Mouse (Mus musculus) midbrain, embryonic 14.5 days (tissue): Measurements from ENCODE around the gene Efna5. TPM values are rescaled to one million over a fixed set of nuclear protein-coding genes. Genes with fewer than 3 reads are reported as not detected.

Experiments used
- ATAC-seq: fragments of 200-750 bp; cut with Nextera tagmentation; 2 replicates; pipeline ENCODE4 v1.8.0; 2017; ENCODE audit warnings: moderate number of reproducible peaks, moderate library complexity; ENCODE audit not compliant: low FRiP score, low TSS enrichment
- DNase-seq: peaks from one replicate; pipeline ENCODE4 v3.0.0-alpha.2; 2015
- H3K27ac ChIP-seq: fragments of 300-500 bp; sonication (generic); replicated peaks from 2 replicates; pipeline ENCODE4 v1.5.1; 2014; ENCODE audit warnings: mild to moderate bottlenecking, low read depth, low read length, moderate library complexity
- H3K27me3 ChIP-seq: fragments of 300-500 bp; sonication (generic); 2 replicates; pipeline ENCODE4 v1.6.1; 2014; ENCODE audit warnings: low read length, control low read depth, mixed read lengths; ENCODE audit not compliant: control insufficient read depth, insufficient read depth
- H3K36me3 ChIP-seq: fragments of 300-500 bp; sonication (generic); 2 replicates; pipeline ENCODE4 v1.6.1; 2014; ENCODE audit warnings: low read length, control low read depth; ENCODE audit not compliant: control insufficient read depth, insufficient read depth
- H3K4me1 ChIP-seq: fragments of 300-500 bp; sonication (generic); 2 replicates; pipeline ENCODE4 v1.6.1; 2014; ENCODE audit warnings: mild to moderate bottlenecking, antibody characterized with exemption, low read length, control low read depth; ENCODE audit not compliant: control insufficient read depth, insufficient read depth
- H3K4me2 ChIP-seq: fragments of 300-500 bp; sonication (generic); 2 replicates; pipeline ENCODE4 v1.6.1; 2014; ENCODE audit warnings: mild to moderate bottlenecking, low read length, moderate library complexity
- H3K4me3 ChIP-seq: fragments of 300-500 bp; sonication (generic); replicated peaks from 2 replicates; pipeline ENCODE4 v1.5.1; 2014; ENCODE audit warnings: low read depth, low read length
- H3K9ac ChIP-seq: fragments of 300-500 bp; sonication (generic); replicated peaks from 2 replicates; pipeline ENCODE4 v1.6.1; 2014; ENCODE audit warnings: mild to moderate bottlenecking, low read length, moderate library complexity
- H3K9me3 ChIP-seq: fragments of 300-500 bp; sonication (generic); 2 replicates; pipeline ENCODE4 v1.6.1; 2016; ENCODE audit warnings: low read length, control low read depth, mixed read lengths; ENCODE audit not compliant: control insufficient read depth
- WGBS: fragments of 180-500 bp; shearing (Covaris S2); extraction: QIAGEN DNeasy Blood & Tissue Kit; methylation state at CpG from one replicate; pipeline ENCODE4 v1.1.7; 2014; 5-methylcytosine and 5-hydroxymethylcytosine counted together
- polyA plus RNA-seq: library from polyadenylated mRNA; unstranded; fragments of >200 nt; fragmentation: Nextera tagmentation; extraction: Ambion mirVana; gene quantifications from 2 replicates; pipeline ENCODE4 v1.2.1, GENCODE M21; 2014

Efna5 gene
- polyA plus RNA-seq, 1 experiment from 2014 or later = 90.8 TPM

DNA sequence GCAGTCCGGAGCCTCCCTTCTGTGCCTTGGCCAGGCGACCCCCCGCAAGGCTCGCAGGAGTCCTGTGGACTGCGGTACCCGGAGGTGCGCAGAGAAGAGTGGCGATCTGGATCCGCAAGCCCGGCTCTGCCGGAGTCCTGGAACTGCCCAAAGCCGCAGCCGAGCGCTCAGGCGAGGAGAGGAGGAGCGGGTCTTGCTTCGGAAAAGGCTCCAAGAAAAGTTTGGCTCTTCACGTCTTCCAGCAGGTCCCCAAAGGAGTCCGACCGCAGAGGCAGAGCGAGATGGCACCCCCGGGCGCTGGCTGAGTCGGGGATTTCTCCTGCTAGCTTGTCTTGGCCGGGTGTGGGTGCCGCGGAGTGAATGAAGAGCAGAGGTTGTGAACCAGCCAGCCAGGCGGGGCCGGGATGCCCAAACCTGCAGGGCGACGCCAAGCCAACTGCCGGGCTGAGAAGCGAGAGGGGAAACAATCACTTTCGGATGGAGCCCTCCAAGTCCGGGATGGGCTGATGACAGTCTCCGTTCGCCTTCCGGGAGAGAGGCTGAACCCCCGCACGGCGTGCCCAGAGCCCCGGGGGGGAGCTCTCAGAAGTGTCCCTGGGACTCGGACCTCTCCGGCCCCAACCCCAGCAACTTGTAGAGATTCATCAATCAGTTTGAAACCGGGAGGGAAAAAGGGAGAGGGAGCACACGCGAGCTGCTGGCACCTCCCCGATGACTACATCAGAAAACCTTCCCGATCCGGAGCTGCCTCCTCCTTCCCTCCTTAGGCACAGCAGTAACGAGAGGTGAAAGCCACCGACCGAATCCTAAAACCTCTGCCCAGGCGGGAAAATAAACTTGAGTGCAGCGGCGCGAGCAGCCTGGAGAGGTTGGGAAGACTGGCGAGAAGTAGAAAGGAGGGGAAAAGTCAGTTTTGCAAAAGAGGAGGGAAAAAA lies 941 bp upstream of the Efna5 start:
- H3K27ac ChIP-seq = peak overlapping the region; percentile 94
- no peaks in the 10 kb centered on the region for H3K9me3 ChIP-seq
- H3K4me2 ChIP-seq = peak overlapping the region; percentile 98
- DNase-seq (peak; percentile 81), ATAC-seq (peak; percentile 7; the same call in 1 of the 2 replicates)
- H3K27me3 ChIP-seq = no peaks in the 10 kb centered on the region
- peak overlapping the region; percentile 98 for H3K9ac ChIP-seq
- H3K4me1 ChIP-seq = no peaks in the 10 kb centered on the region
- under 1% methylated on average over 58 of the region's 58 CpGs for WGBS
- no peaks in the 10 kb centered on the region for H3K36me3 ChIP-seq
- H3K4me3 ChIP-seq = peak overlapping the region; percentile 60

DNA sequence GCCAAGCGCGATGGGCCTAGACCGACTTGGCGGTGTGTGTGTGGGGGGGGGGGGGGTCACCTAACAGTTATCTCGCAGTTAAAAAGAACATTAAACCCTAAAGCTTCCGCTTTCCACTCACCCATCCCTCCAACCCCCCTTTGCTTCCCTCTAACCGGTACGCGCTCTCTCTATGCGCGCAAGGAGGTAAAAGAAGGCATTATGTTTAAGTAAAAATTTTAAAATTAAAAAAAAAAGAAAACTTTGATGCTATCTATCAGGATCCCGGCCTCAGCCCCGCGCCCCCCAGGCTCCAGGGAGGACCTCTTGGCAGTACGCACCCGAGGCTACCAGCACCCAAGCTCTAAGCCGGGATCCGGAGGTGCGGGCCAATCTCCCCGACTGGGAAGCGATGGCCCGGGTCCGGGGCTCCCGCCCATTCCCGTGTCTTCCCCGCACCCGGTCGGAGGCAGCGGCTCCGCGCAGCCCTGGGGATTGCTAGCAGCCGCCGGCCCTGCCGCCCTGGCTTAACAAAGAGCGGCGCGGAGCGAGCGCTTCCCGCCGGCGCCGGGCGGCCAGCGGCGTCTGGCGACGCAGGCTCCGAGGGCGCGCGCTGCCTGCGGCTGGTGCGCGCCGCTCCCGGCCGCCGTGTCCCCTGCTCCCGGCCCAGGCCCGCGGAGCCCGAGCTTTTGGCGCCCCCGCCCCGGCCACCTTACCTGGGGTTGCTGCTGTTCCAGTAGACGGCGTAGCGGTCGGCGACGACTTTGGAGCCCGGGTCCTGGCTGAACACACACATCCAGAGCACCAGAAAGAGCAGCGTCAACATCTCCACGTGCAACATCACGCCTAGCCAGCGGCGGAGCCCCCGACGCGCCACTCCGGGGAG lies 574 bp downstream of the Efna5 start:
- under 1% methylated on average over 82 of the region's 82 CpGs for WGBS
- Histone ChIP-seq H3K4me3 (peak overlapping the region; percentile 60), H3K36me3 (no peaks in the 10 kb centered on the region), H3K27ac (peak overlapping the region; percentile 94), H3K9me3 (no peaks in the 10 kb centered on the region), H3K4me2 (peak overlapping the region; percentile 98), H3K4me1 (peaks cover 6% of the 10 kb centered on the region; the same call in 1 of the 2 replicates), H3K27me3 (no peaks in the 10 kb centered on the region), H3K9ac (peak overlapping the region; percentile 98)
- ATAC-seq (peak; percentile 12; the same call in 1 of the 2 replicates), DNase-seq (peak; percentile 81)

DNA sequence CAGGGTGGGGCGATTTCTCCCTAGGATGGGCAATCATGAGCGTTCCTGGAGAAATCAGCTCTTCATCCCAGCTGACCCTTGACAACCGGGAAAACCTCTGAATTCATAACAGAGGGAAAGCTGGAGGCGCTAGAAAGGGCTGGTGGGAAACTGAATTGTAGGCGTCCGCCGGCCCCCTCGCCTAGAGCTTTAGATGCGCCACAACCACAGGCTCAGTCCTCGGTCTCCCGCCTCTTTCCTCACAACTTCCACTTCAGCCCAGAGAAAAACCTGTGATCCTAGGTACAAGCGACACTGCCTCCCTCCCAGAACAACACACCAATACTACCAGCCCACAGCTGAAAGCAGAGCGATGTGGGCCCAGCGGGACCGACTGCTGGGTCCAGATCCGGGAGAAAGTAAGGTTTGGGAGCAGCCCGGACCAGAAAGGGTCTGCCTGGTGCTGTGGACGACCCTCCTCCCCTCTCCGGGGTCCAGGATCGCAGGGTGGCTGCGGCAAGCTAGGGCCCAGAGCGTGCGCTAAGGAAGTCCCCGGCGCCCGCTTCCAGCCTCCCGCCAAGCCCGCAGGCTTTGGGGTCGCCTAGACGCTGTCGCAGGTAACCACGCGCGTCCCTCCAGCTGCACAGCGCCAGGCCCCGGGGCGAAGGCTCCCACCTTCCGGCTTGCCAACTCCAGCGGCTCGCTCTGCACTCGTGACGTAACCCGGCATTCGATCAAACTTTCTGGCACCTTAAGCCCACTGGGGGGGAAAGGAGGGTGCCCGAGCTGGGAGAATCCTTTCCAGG lies 1.4 kb downstream of the Efna5 start:
- Histone ChIP-seq H3K9ac (peak overlapping the region; percentile 98), H3K4me3 (peak overlapping the region; percentile 60), H3K27ac (peak overlapping the region; percentile 94), H3K27me3 (no peaks in the 10 kb centered on the region), H3K4me2 (peak overlapping the region; percentile 98), H3K36me3 (no peaks in the 10 kb centered on the region), H3K4me1 (peaks cover 11% of the 10 kb centered on the region), H3K9me3 (no peaks in the 10 kb centered on the region)
- ATAC-seq (no peak), DNase-seq (peak; percentile 76)
- under 1% methylated on average over 45 of the region's 45 CpGs for WGBS

DNA sequence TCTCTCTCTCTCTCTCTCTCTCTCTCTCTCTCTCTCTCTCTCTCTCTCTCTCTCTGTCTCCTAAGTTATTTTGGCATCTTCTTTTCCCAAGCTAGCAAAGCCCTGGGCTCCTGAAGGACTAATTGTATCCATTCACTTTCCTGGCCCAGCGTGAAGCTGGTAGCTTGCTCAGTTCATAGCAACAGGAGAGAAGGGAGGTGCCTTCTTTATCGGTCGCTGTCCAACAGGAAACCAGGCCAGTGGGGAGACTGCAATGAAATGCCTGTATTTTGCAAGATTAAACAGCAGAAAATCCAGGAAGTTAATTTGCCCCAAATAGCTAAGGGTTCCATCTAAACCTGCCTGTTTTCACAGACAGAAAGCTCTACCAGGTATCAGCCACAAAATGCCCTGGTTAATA lies 5.4 kb downstream of the Efna5 start:
- Histone ChIP-seq H3K4me1 (peaks cover 28% of the 10 kb centered on the region), H3K4me2 (peak overlapping the region; percentile 98), H3K9me3 (no peaks in the 10 kb centered on the region), H3K4me3 (peak overlapping the region; percentile 17), H3K27me3 (no peaks in the 10 kb centered on the region), H3K36me3 (no peaks in the 10 kb centered on the region), H3K27ac (no peak overlapping the region; the same call in 1 of the 2 replicates), H3K9ac (peak overlapping the region; percentile 41)
- WGBS = 6% methylated on average over 3 of the region's 3 CpGs
- ATAC-seq (no peak), DNase-seq (peak; percentile 51)

DNA sequence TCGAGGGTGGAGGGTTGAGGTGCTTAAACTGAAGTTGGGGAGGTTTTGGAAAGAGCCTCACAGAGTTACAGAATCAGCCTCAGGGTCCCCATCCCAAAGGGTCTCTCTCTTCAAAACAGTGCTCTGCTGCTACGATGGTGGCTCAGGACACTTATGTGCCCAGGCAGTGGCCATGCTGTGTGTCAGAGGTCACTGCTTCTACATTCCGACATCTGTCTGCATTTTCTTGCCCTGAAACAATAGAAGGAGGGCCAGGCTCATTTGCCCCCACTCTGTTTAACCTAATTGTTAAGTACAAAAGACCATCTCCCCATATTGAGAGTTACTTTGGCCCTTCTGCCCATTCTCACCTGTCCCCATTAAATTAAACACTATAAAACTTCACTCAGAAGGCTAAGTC lies 9.2 kb downstream of the Efna5 start:
- H3K9me3 ChIP-seq = no peaks in the 10 kb centered on the region
- ATAC-seq (no peak), DNase-seq (no peak)
- no peak overlapping the region; the same call in 1 of the 2 replicates for H3K27ac ChIP-seq
- H3K4me3 ChIP-seq = peak overlapping the region; percentile 17
- H3K4me1 ChIP-seq = peaks cover 39% of the 10 kb centered on the region
- no peaks in the 10 kb centered on the region for H3K27me3 ChIP-seq
- H3K9ac ChIP-seq = peak overlapping the region; percentile 29
- H3K36me3 ChIP-seq = no peaks in the 10 kb centered on the region
- peak overlapping the region; percentile 98 for H3K4me2 ChIP-seq
- WGBS = 11% methylated on average over 3 of the region's 3 CpGs

DNA sequence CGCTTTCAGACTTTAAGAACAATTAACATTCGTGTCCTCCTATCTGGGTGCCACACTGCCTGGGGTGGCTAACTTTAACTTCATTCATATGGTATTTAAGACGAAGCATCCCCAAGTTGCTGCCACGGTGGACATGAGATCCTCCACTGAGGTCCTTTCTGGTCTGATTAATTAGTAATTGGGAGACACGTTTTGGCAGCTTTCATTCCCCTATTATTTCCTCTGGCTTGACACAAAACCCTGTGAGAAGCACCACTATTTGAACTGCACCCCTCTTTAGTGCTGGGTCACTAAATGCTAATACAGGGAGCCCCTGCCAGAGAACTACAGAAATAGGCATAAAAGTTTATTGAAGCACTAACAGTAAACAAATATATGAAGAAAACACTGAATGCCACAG lies 9.9 kb downstream of the Efna5 start:
- H3K9ac ChIP-seq = peak overlapping the region; percentile 12; the same call in 1 of the 2 replicates
- WGBS = 17% methylated on average over 5 of the region's 5 CpGs
- peak overlapping the region; percentile 98 for H3K4me2 ChIP-seq
- no peak overlapping the region for H3K27ac ChIP-seq
- peak overlapping the region; percentile 17 for H3K4me3 ChIP-seq
- no peak for DNase-seq
- H3K36me3 ChIP-seq = no peaks in the 10 kb centered on the region
- no peaks in the 10 kb centered on the region for H3K9me3 ChIP-seq
- 0 out of 2 replicates have a peak, but pooled peaks have one; percentile 22 for ATAC-seq
- peaks cover 38% of the 10 kb centered on the region for H3K4me1 ChIP-seq
- H3K27me3 ChIP-seq = no peaks in the 10 kb centered on the region

DNA sequence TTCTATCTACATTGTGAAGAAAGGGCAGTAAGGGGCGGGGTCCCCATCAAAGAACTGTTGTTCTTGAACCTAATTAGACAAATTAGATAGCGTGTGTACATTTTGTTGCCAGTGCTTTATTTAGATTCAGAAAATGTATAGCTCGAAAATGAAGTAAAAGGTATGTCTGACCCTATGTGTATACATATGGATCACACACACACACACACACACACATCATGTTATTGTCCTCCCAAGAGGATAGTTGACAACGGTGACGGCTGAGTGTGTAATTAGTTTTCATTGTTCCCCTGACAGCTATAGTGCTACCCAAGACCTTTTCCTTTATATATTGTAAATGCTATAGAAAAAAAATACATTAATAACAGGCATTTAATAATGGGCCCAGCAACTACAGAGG lies 10.7 kb downstream of the Efna5 start:
- Histone ChIP-seq H3K9me3 (no peaks in the 10 kb centered on the region), H3K4me2 (peak overlapping the region; percentile 98), H3K36me3 (no peaks in the 10 kb centered on the region), H3K9ac (no peak overlapping the region), H3K27ac (no peak overlapping the region), H3K4me1 (peaks cover 33% of the 10 kb centered on the region), H3K27me3 (no peaks in the 10 kb centered on the region), H3K4me3 (no peak overlapping the region)
- WGBS = 29% methylated on average over 5 of the region's 5 CpGs
- ATAC-seq = 0 out of 2 replicates have a peak, but pooled peaks have one; percentile 48
- no peak for DNase-seq

DNA sequence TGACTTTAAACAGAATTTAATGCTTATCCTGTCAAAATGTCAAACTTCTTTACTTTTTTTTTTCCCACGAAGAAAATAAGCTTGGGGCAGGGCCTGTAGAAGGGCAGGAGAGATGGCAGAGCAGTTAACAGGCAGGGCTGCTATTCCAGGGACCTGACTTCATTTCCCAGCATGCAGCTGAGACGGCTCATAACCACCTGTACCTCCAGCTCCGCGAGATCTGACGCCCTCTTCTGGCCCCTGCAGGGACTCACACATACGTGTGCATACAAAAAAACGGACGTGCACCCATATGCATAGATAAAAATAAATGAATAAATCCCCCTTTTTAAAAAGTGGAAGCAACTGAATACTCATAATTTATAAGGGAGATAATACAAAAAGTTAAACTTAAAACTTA lies 16.2 kb downstream of the Efna5 start:
- ATAC-seq = no peak
- Histone ChIP-seq H3K9me3 (no peaks in the 10 kb centered on the region), H3K36me3 (no peaks in the 10 kb centered on the region), H3K9ac (no peak overlapping the region), H3K27ac (no peak overlapping the region), H3K27me3 (no peaks in the 10 kb centered on the region), H3K4me2 (no peak overlapping the region), H3K4me3 (no peak overlapping the region), H3K4me1 (peaks cover 20% of the 10 kb centered on the region)
- DNase-seq = no peak
- 91% methylated on average over 8 of the region's 8 CpGs for WGBS
